Mouse (Mus musculus) midbrain, embryonic 13.5 days (tissue): ENCODE measurements around the gene Olfr1393. TPM values are rescaled to one million over a fixed set of nuclear protein-coding genes. Genes with fewer than 3 reads are reported as not detected.

Experiments
- polyA plus RNA-seq: library from polyadenylated mRNA; unstranded; fragments of >200 nt; fragmentation: Nextera tagmentation; extraction: Ambion mirVana; gene quantifications from 2 replicates; pipeline ENCODE4 v1.2.1, GENCODE M21; 2015

Gene Olfr1393
- polyA plus RNA-seq, 1 experiment from 2014 or later: not detected

Other genes starting within 250 kb of the Olfr1393 start
- gene 9930111J21Rik2, start 227.1 kb upstream of the Olfr1393 start, polyA plus RNA-seq: 0.15 and 0.30 TPM in 2 replicates
- not detected in 2 replicates for gene Tgtp2, start 214.1 kb upstream of the Olfr1393 start, polyA plus RNA-seq
- 0.39 and 0.64 TPM in 2 replicates for gene Ifi47, start 201.7 kb upstream of the Olfr1393 start, polyA plus RNA-seq
- not detected in 2 replicates for gene Olfr1396, start 163.4 kb upstream of the Olfr1393 start, polyA plus RNA-seq
- not detected in 2 replicates for gene Olfr1395, start 136.0 kb upstream of the Olfr1393 start, polyA plus RNA-seq
- gene Olfr1394, start 123.9 kb upstream of the Olfr1393 start, polyA plus RNA-seq: not detected in 2 replicates
- 0.17 TPM in 1 of 2 replicates, not detected in the other for gene Btnl9, start 91.1 kb upstream of the Olfr1393 start, polyA plus RNA-seq
- 56.6 and 58.5 TPM in 2 replicates for gene Zfp62, start 75.0 kb upstream of the Olfr1393 start, polyA plus RNA-seq
- gene Mgat1, start 34.1 kb upstream of the Olfr1393 start, polyA plus RNA-seq: 29.3 and 32.1 TPM in 2 replicates
- gene Olfr1392, start 7.0 kb downstream of the Olfr1393 start, polyA plus RNA-seq: not detected in 2 replicates
- gene Olfr10, start 26.4 kb downstream of the Olfr1393 start, polyA plus RNA-seq: not detected in 2 replicates
- not detected in 2 replicates for gene Olfr1391, start 44.4 kb downstream of the Olfr1393 start, polyA plus RNA-seq
- gene Olfr1390, start 56.9 kb downstream of the Olfr1393 start, polyA plus RNA-seq: not detected in 2 replicates
- not detected in 2 replicates for gene Olfr1389, start 144.8 kb downstream of the Olfr1393 start, polyA plus RNA-seq
- gene Olfr1388, start 158.3 kb downstream of the Olfr1393 start, polyA plus RNA-seq: not detected in 2 replicates
- gene Olfr1387, start 177.0 kb downstream of the Olfr1393 start, polyA plus RNA-seq: not detected in 2 replicates
- not detected in 2 replicates for gene Olfr1386, start 186.7 kb downstream of the Olfr1393 start, polyA plus RNA-seq
- gene Olfr1385, start 210.8 kb downstream of the Olfr1393 start, polyA plus RNA-seq: not detected in 2 replicates
- gene Olfr1384, start 228.4 kb downstream of the Olfr1393 start, polyA plus RNA-seq: not detected in 2 replicates
- gene Olfr1383, start 241.3 kb downstream of the Olfr1393 start, polyA plus RNA-seq: not detected in 2 replicates
- not detected in 2 replicates for gene Olfr1382, start 249.9 kb downstream of the Olfr1393 start, polyA plus RNA-seq